Mouse (Mus musculus) neural tube, embryonic 14.5 days (tissue): ENCODE results near the gene Nppa. TPM values are rescaled to one million over a fixed set of nuclear protein-coding genes. Genes with fewer than 3 reads are reported as not detected.
A peak's percentile ranks its signal among the peaks of the same experiment; 100 is the strongest.

ENCODE experiments used
- ATAC-seq: fragments of 200-750 bp; cut with Nextera tagmentation; 2 replicates; pipeline ENCODE4 v1.8.0; 2017; ENCODE audit warnings: low read depth, mild to moderate bottlenecking, moderate TSS enrichment, moderate library complexity
- H3K27ac ChIP-seq: fragments of 300-500 bp; sonication (generic); 2 replicates; pipeline ENCODE4 v1.5.1; 2014; ENCODE audit warnings: low read depth, mild to moderate bottlenecking, control low read depth, low read length, moderate library complexity, mixed read lengths
- H3K27me3 ChIP-seq: fragments of 300-500 bp; sonication (generic); 2 replicates; pipeline ENCODE4 v1.6.1; 2014; ENCODE audit warnings: low read length; ENCODE audit not compliant: control insufficient read depth, insufficient read depth
- H3K36me3 ChIP-seq: fragments of 300-500 bp; sonication (generic); 2 replicates; pipeline ENCODE4 v1.6.1; 2014; ENCODE audit warnings: low read length, mixed read lengths; ENCODE audit not compliant: control insufficient read depth, insufficient read depth
- H3K4me1 ChIP-seq: fragments of 300-500 bp; sonication (generic); 2 replicates; pipeline ENCODE4 v1.6.1; 2014; ENCODE audit warnings: low read length; ENCODE audit not compliant: control insufficient read depth, insufficient read depth
- H3K4me2 ChIP-seq: fragments of 300-500 bp; sonication (generic); 2 replicates; pipeline ENCODE4 v1.6.1; 2014; ENCODE audit warnings: mild to moderate bottlenecking, low read depth, low read length, control low read depth
- H3K4me3 ChIP-seq: fragments of 300-500 bp; sonication (generic); 2 replicates; pipeline ENCODE4 v1.5.1; 2014; ENCODE audit warnings: low read depth, low read length, control low read depth, mixed read lengths
- H3K9ac ChIP-seq: fragments of 300-500 bp; sonication (generic); replicated peaks from 2 replicates; pipeline ENCODE4 v1.6.1; 2014; ENCODE audit warnings: low read depth, mild to moderate bottlenecking, control low read depth, low read length, mixed read lengths
- H3K9me3 ChIP-seq: fragments of 300-500 bp; sonication (generic); 2 replicates; pipeline ENCODE4 v1.6.1; 2016; ENCODE audit warnings: low read length; ENCODE audit not compliant: control insufficient read depth
- WGBS: fragments of 180-500 bp; shearing (Covaris S2); extraction: QIAGEN DNeasy Blood & Tissue Kit; methylation state at CpG from one replicate; pipeline ENCODE4 v1.1.7; 2014; 5-methylcytosine and 5-hydroxymethylcytosine counted together
- polyA plus RNA-seq: library from polyadenylated mRNA; unstranded; fragments of >200 nt; fragmentation: Nextera tagmentation; extraction: Ambion mirVana; gene quantifications from 2 replicates; pipeline ENCODE4 v1.2.1, GENCODE M21; 2014

The Nppa gene
- polyA plus RNA-seq, 1 experiment from 2014 or later = 2.4 TPM

GRCm38 (mm10) chr4:147976237-147976636 lies 24.3 kb upstream of the Nppa start:
- no peaks in the 10 kb centered on the region for H3K36me3 ChIP-seq
- H3K4me3 ChIP-seq = no peak overlapping the region
- H3K4me2 ChIP-seq = no peak overlapping the region
- H3K27me3 ChIP-seq = no peaks in the 10 kb centered on the region
- no peak for ATAC-seq
- H3K9me3 ChIP-seq = no peaks in the 10 kb centered on the region
- no peak overlapping the region for H3K27ac ChIP-seq
- no peaks in the 10 kb centered on the region for H3K4me1 ChIP-seq
- H3K9ac ChIP-seq = no peak overlapping the region
- WGBS = 84% methylated on average over 3 of the region's 3 CpGs

- H3K9ac ChIP-seq = no peak overlapping the region
- no peaks in the 10 kb centered on the region for H3K36me3 ChIP-seq
- H3K4me3 ChIP-seq = no peak overlapping the region
- WGBS = 84% methylated on average over 4 of the region's 4 CpGs
- H3K9me3 ChIP-seq = no peaks in the 10 kb centered on the region
- no peak overlapping the region for H3K27ac ChIP-seq
- H3K4me1 ChIP-seq = no peaks in the 10 kb centered on the region
- ATAC-seq = no peak
- no peak overlapping the region for H3K4me2 ChIP-seq
- no peaks in the 10 kb centered on the region for H3K27me3 ChIP-seq
Measured at GRCm38 (mm10) chr4:147977726-147978125, 22.8 kb upstream of the Nppa start.

- WGBS = 91% methylated on average over 6 of the region's 6 CpGs
Measured at GRCm38 (mm10) chr4:147978391-147978790, 22.1 kb upstream of the Nppa start.

GRCm38 (mm10) chr4:147979441-147979860 lies 21.1 kb upstream of the Nppa start:
- H3K9ac ChIP-seq = no peak overlapping the region
- no peaks in the 10 kb centered on the region for H3K27me3 ChIP-seq
- no peak overlapping the region for H3K4me2 ChIP-seq
- H3K4me1 ChIP-seq = no peaks in the 10 kb centered on the region
- no peak overlapping the region for H3K27ac ChIP-seq
- WGBS = 79% methylated on average over 7 of the region's 7 CpGs
- H3K4me3 ChIP-seq = no peak overlapping the region
- no peaks in the 10 kb centered on the region for H3K9me3 ChIP-seq
- H3K36me3 ChIP-seq = no peaks in the 10 kb centered on the region
- ATAC-seq = no peak

More at GRCm38 (mm10) chr4:147978391-147978790, 22.1 kb upstream of the Nppa start:
- no peak for ATAC-seq
- no peak overlapping the region for H3K27ac ChIP-seq
- no peaks in the 10 kb centered on the region for H3K36me3 ChIP-seq
- no peak overlapping the region for H3K9ac ChIP-seq
- H3K4me2 ChIP-seq = no peak overlapping the region
- H3K4me3 ChIP-seq = no peak overlapping the region
- H3K9me3 ChIP-seq = no peaks in the 10 kb centered on the region
- H3K27me3 ChIP-seq = no peaks in the 10 kb centered on the region
- no peaks in the 10 kb centered on the region for H3K4me1 ChIP-seq

GRCm38 (mm10) chr4:147985205-147986132 lies 15.1 kb upstream of the Nppa start, which contains the start of gene Nppb:
Gene Nppb, plus strand, starts transcription at chr4:147985788.
- Histone ChIP-seq H3K9me3 (no peaks in the 10 kb centered on the region), H3K27me3 (no peaks in the 10 kb centered on the region), H3K4me3 (no peak within 1 kb of the TSS), H3K27ac (no peak within 1 kb of the TSS), H3K9ac (no peak within 1 kb of the TSS), H3K4me2 (no peak within 1 kb of the TSS), H3K4me1 (no peaks in the 10 kb centered on the region), H3K36me3 (no peaks in the 10 kb centered on the region)
- no peak for ATAC-seq
- 34% methylated on average over 20 of the region's 20 CpGs for WGBS

- Histone ChIP-seq H3K36me3 (no peaks in the 10 kb centered on the region), H3K27ac (no peak overlapping the region), H3K9me3 (no peaks in the 10 kb centered on the region), H3K27me3 (no peaks in the 10 kb centered on the region), H3K4me2 (no peak overlapping the region), H3K9ac (no peak overlapping the region), H3K4me1 (no peaks in the 10 kb centered on the region), H3K4me3 (no peak overlapping the region)
- no peak for ATAC-seq
- 68% methylated on average over 7 of the region's 7 CpGs for WGBS
Measured at GRCm38 (mm10) chr4:147993571-147994095, 6.9 kb upstream of the Nppa start.

- no peak overlapping the region for H3K9ac ChIP-seq
- H3K4me2 ChIP-seq = no peak overlapping the region
- H3K9me3 ChIP-seq = no peaks in the 10 kb centered on the region
- 88% methylated on average over 3 of the region's 3 CpGs for WGBS
- no peak for ATAC-seq
- no peak overlapping the region for H3K4me3 ChIP-seq
- H3K4me1 ChIP-seq = peaks cover 4% of the 10 kb centered on the region; the same call in 1 of the 2 replicates
- no peaks in the 10 kb centered on the region for H3K27me3 ChIP-seq
- no peak overlapping the region for H3K27ac ChIP-seq
- no peaks in the 10 kb centered on the region for H3K36me3 ChIP-seq
Measured at GRCm38 (mm10) chr4:147995311-147995710, 5.2 kb upstream of the Nppa start.

- Histone ChIP-seq H3K36me3 (peaks cover 24% of the 10 kb centered on the region), H3K4me3 (no peak overlapping the region), H3K4me1 (peaks cover 15% of the 10 kb centered on the region; the same call in 1 of the 2 replicates), H3K9me3 (no peaks in the 10 kb centered on the region), H3K4me2 (no peak overlapping the region), H3K9ac (no peak overlapping the region), H3K27ac (peak overlapping the region; percentile 57; the same call in 1 of the 2 replicates), H3K27me3 (no peaks in the 10 kb centered on the region)
- WGBS = 71% methylated on average over 17 of the region's 17 CpGs
- ATAC-seq = 0 out of 2 replicates have a peak, but pooled peaks have one; percentile 39
Measured at GRCm38 (mm10) chr4:148001013-148001789, 679 bp downstream of the Nppa start.
